Mouse (Mus musculus) lung, postnatal 4 days (tissue): ENCODE results near the gene Aspa.
"Not testable (repeated sequence)": the region's sequence is repeated elsewhere in the genome, so short reads cannot be mapped to it uniquely, and the experiment has no call there.

Source experiments
- DNase-seq, 2 experiments: peaks; one replicate each; pipeline ENCODE4 v3.0.0; 2021

Aspa gene

GRCm38 (mm10) chr11:73329442-73329841 lies at the start of gene Aspa, which contains the start of the genes Gm49340 and Spata22:
Aspa (minus strand) TSS chr11:73329596.
Gm49340 (plus strand) TSS chr11:73329741.
Spata22 (plus strand) TSS chr11:73329741.
- no peak for DNase-seq

- no peak for DNase-seq
Measured at GRCm38 (mm10) chr11:73370946-73371345, 41.5 kb upstream of the Aspa start, which contains the start of gene Olfr376. Olfr376 (plus strand) TSS chr11:73371246.

- DNase-seq, result no peak
Measured at GRCm38 (mm10) chr11:73350483-73350882, 21.1 kb upstream of the Aspa start, which contains the start of gene Olfr20. Olfr20 (plus strand) TSS chr11:73350783.

- no peak for DNase-seq
Measured at GRCm38 (mm10) chr11:73336919-73337318, 7.5 kb upstream of the Aspa start.

- DNase-seq, result no peak
Measured at GRCm38 (mm10) chr11:73333357-73333756, 4.0 kb upstream of the Aspa start.

- DNase-seq, result peak; percentile 5 to 19
Measured at GRCm38 (mm10) chr11:73327361-73327760, 2.0 kb downstream of the Aspa start.

- DNase-seq, result no peak
Measured at GRCm38 (mm10) chr11:73326485-73326886, 2.9 kb downstream of the Aspa start.

- no peak for DNase-seq
Measured at GRCm38 (mm10) chr11:73323906-73324830, 5.2 kb downstream of the Aspa start.

GRCm38 (mm10) chr11:73321064-73321463 lies 8.3 kb downstream of the Aspa start:
- not testable (repeated sequence) for DNase-seq

GRCm38 (mm10) chr11:73318581-73318980 lies 10.8 kb downstream of the Aspa start:
- DNase-seq, result not testable (repeated sequence)

GRCm38 (mm10) chr11:73315961-73316360 lies 13.4 kb downstream of the Aspa start:
- no peak for DNase-seq

- DNase-seq, result no peak
Measured at GRCm38 (mm10) chr11:73303123-73303522, 26.3 kb downstream of the Aspa start.

- no peak for DNase-seq
Measured at GRCm38 (mm10) chr11:73289621-73290020, 39.8 kb downstream of the Aspa start.

GRCm38 (mm10) chr11:73284351-73284750 lies 45.0 kb downstream of the Aspa start:
- no peak for DNase-seq

GRCm38 (mm10) chr11:73283926-73284325 lies 45.5 kb downstream of the Aspa start:
- no peak for DNase-seq

- DNase-seq, result peak; percentile 31 to 75
Measured at GRCm38 (mm10) chr11:73283369-73283768, 46.0 kb downstream of the Aspa start.

- DNase-seq, result peak; percentile 48 to 56
Measured at GRCm38 (mm10) chr11:73281528-73282027, 47.8 kb downstream of the Aspa start.

GRCm38 (mm10) chr11:73280710-73281109 lies 48.7 kb downstream of the Aspa start:
- no peak for DNase-seq

- no peak for DNase-seq
Measured at GRCm38 (mm10) chr11:73274821-73275220, 54.6 kb downstream of the Aspa start.

GRCm38 (mm10) chr11:73267267-73267666 lies 62.1 kb downstream of the Aspa start, which contains the start of gene Trpv3:
Trpv3 (plus strand) TSS chr11:73267388.
- no peak for DNase-seq

- no peak for DNase-seq
Measured at GRCm38 (mm10) chr11:73261385-73261784, 68.0 kb downstream of the Aspa start.

- no peak for DNase-seq
Measured at GRCm38 (mm10) chr11:73260457-73260856, 68.9 kb downstream of the Aspa start.

- no peak for DNase-seq
Measured at GRCm38 (mm10) chr11:73258664-73259063, 70.7 kb downstream of the Aspa start.
